14 mouse cellular contexts compared by ENCODE assay signal in genomic region chr2:7346703-7347461, GRCm38 (mm10).
DNase-seq lines count a peak whose midpoint lies in the region; TF ChIP-seq lines count a peak whose summit lies in the region.
"Had no signal": no experiment of that assay in that cellular context is flagged by ENCODE, and none has a peak within 500 bp of the region (broad histone marks: within the 10 kb centered on the region; RNA-seq: fewer than 3 reads in every experiment).

No protein-coding gene starts in this region.

- WGBS in heart, embryonic 10.5 days = 63% methylated on average over 4 of the region's 4 CpGs

- H3K4me3 ChIP-seq in heart, embryonic 10.5 days = no peak overlapping the region
- H3K4me3 ChIP-seq in cortical plate, adult 2 months (ENCODE audit: insufficient read depth, low read length) = no peak overlapping the region
- H3K4me3 ChIP-seq: hindbrain, embryonic 10.5 days had no signal

- no peak for TF ChIP-seq CTCF in cortical plate, adult 2 months (IDR thresholded peaks at IDR 0.05; ENCODE audit: extremely low read depth, insufficient read depth, low read length)

- H3K36me3 ChIP-seq in heart, embryonic 10.5 days = no peaks in the 10 kb centered on the region
- H3K36me3 ChIP-seq: hindbrain, embryonic 10.5 days had no signal

- intact Hi-C loops in heart, postnatal 14 days (cut with DNase I) = no loop called here
- intact Hi-C loops in left cerebral cortex, postnatal 4 days (cut with DNase I) = no loop called here

- TF ChIP-seq POLR2A in cortical plate, adult 2 months (IDR thresholded peaks at IDR 0.05; ENCODE audit: extremely low read depth, insufficient read depth, low read length) = no peak

- no peaks in the 10 kb centered on the region for H3K27me3 ChIP-seq in heart, embryonic 10.5 days (ENCODE audit: insufficient read depth, poor library complexity, severe bottlenecking)
- H3K27me3 ChIP-seq: CH12.LX had no signal

- peak; percentile 2 to 5 for DNase-seq in heart, postnatal 14 days
- no peak for DNase-seq in heart, embryonic 10.5 days (ENCODE audit: low spot score)
- peak; percentile 69 to 82 for DNase-seq in layer of hippocampus, adult 18-20 months (ENCODE audit: low spot score in 2 of 2)
- peak; percentile 53 for DNase-seq in left cerebral cortex, postnatal 4 days
- DNase-seq in lung, postnatal 14 days = no peak
- no peak for DNase-seq in spleen, adult 12 weeks (ENCODE audit: low spot score)
- no peak for DNase-seq in urinary bladder, adult 2 months (ENCODE audit: low spot score)
- DNase-seq: adrenal gland, postnatal 10 days; cerebellum, adult 11 months; gastrocnemius, postnatal 25 days; lung, adult 18-20 months had no signal

- H3K9me3 ChIP-seq in heart, embryonic 10.5 days = no peaks in the 10 kb centered on the region
- H3K9me3 ChIP-seq: hindbrain, embryonic 10.5 days had no signal

- H3K27ac ChIP-seq in heart, embryonic 10.5 days = no peak overlapping the region
- peak overlapping the region; percentile 60 for H3K27ac ChIP-seq in cortical plate, adult 2 months (ENCODE audit: insufficient read depth, low read length)
- H3K27ac ChIP-seq: hindbrain, embryonic 10.5 days had no signal

- no peaks in the 10 kb centered on the region for H3K4me1 ChIP-seq in heart, embryonic 10.5 days
- H3K4me1 ChIP-seq in cortical plate, adult 2 months (ENCODE audit: control insufficient read depth, insufficient read depth, low read length) = peaks cover 7% of the 10 kb centered on the region
- H3K4me1 ChIP-seq: hindbrain, embryonic 10.5 days had no signal

Comparison
In these comparisons a context has a peak if more than half of its experiments do, and no peak if none do; other contexts are left out.
1. DNase-seq: peak in heart, postnatal 14 days (2 of 2), layer of hippocampus, adult 18-20 months (2 of 2) and left cerebral cortex, postnatal 4 days (single experiment); none in heart, embryonic 10.5 days (single experiment), lung, postnatal 14 days (single experiment), spleen, adult 12 weeks (single experiment) and urinary bladder, adult 2 months (single experiment).